Mouse (Mus musculus): Measurements from ENCODE around the gene Desi1. TPM values are rescaled to one million over a fixed set of nuclear protein-coding genes. Genes with fewer than 3 reads are reported as not detected.
A peak's percentile ranks its signal among the peaks of the same experiment; 100 is the strongest.

Desi1 gene
- polyA plus RNA-seq, 1 experiment from 2014 or later: 18.6 TPM

- H3K27ac ChIP-seq (ENCODE audit: low read length): no peak overlapping the region
- no peak for ATAC-seq (ENCODE audit: insufficient read depth, low FRiP score)
- H3K4me2 ChIP-seq (ENCODE audit: low read depth, low read length): no peak overlapping the region
- H3K9me3 ChIP-seq (replicated peaks; ENCODE audit: control insufficient read depth, low read length): no peaks in the 10 kb centered on the region
- WGBS: 29% methylated on average over 1 of the region's 1 CpGs
- no peak overlapping the region for H3K9ac ChIP-seq (ENCODE audit: low read length)
- H3K4me3 ChIP-seq (replicated peaks; ENCODE audit: low read length): no peak overlapping the region
- H3K36me3 ChIP-seq (ENCODE audit: control insufficient read depth, insufficient read depth, low read length): no peaks in the 10 kb centered on the region
- H3K4me1 ChIP-seq (ENCODE audit: control insufficient read depth, insufficient read depth, low read length): no peaks in the 10 kb centered on the region
- no peaks in the 10 kb centered on the region for H3K27me3 ChIP-seq (ENCODE audit: control insufficient read depth, insufficient read depth, low read length)
Measured at GRCm38 (mm10) chr15:81964262-81964661, 69.4 kb downstream of the Desi1 start.

- no peak for ATAC-seq (ENCODE audit: insufficient read depth, low FRiP score)
- Histone ChIP-seq H3K4me2 (ENCODE audit: low read depth, low read length) (peak overlapping the region; percentile 100), H3K4me1 (ENCODE audit: control insufficient read depth, insufficient read depth, low read length) (no peaks in the 10 kb centered on the region), H3K9ac (ENCODE audit: low read length) (peak overlapping the region; percentile 43; the same call in 1 of the 2 replicates), H3K27ac (ENCODE audit: low read length) (no peak overlapping the region), H3K36me3 (ENCODE audit: control insufficient read depth, insufficient read depth, low read length) (no peaks in the 10 kb centered on the region), H3K4me3 (replicated peaks; ENCODE audit: low read length) (peak overlapping the region; percentile 76), H3K27me3 (ENCODE audit: control insufficient read depth, insufficient read depth, low read length) (no peaks in the 10 kb centered on the region), H3K9me3 (replicated peaks; ENCODE audit: control insufficient read depth, low read length) (no peaks in the 10 kb centered on the region)
- WGBS: under 1% methylated on average over 8 of the region's 8 CpGs
Measured at GRCm38 (mm10) chr15:81961078-81961451, 72.6 kb downstream of the Desi1 start.

- under 1% methylated on average over 76 of the region's 77 CpGs for WGBS
- no peaks in the 10 kb centered on the region for H3K27me3 ChIP-seq (ENCODE audit: control insufficient read depth, insufficient read depth, low read length)
- H3K4me1 ChIP-seq (ENCODE audit: control insufficient read depth, insufficient read depth, low read length): no peaks in the 10 kb centered on the region
Measured at GRCm38 (mm10) chr15:81960171-81961077, 73.2 kb downstream of the Desi1 start, which contains the start of gene Pmm1. TSS of gene Pmm1 (minus strand) at chr15:81960930.

GRCm38 (mm10) chr15:81958906-81959305 is 74.8 kb downstream of the Desi1 start:
- ATAC-seq (ENCODE audit: insufficient read depth, low FRiP score): no peak
- Histone ChIP-seq H3K36me3 (ENCODE audit: control insufficient read depth, insufficient read depth, low read length) (0 out of 2 replicates have a peak, but pooled peaks cover 4% of the 10 kb centered on the region), H3K9me3 (replicated peaks; ENCODE audit: control insufficient read depth, low read length) (no peaks in the 10 kb centered on the region), H3K9ac (ENCODE audit: low read length) (0 out of 2 replicates have a peak overlapping the region, but pooled peaks have one; percentile 0), H3K4me1 (ENCODE audit: control insufficient read depth, insufficient read depth, low read length) (no peaks in the 10 kb centered on the region), H3K4me3 (replicated peaks; ENCODE audit: low read length) (no peak overlapping the region), H3K4me2 (ENCODE audit: low read depth, low read length) (no peak overlapping the region), H3K27me3 (ENCODE audit: control insufficient read depth, insufficient read depth, low read length) (no peaks in the 10 kb centered on the region), H3K27ac (ENCODE audit: low read length) (no peak overlapping the region)
- WGBS: 86% methylated on average over 3 of the region's 3 CpGs

More at GRCm38 (mm10) chr15:81960171-81961077, 73.2 kb downstream of the Desi1 start, which contains the start of gene Pmm1:
- H3K36me3 ChIP-seq (ENCODE audit: control insufficient read depth, insufficient read depth, low read length): no peaks in the 10 kb centered on the region
- ATAC-seq (ENCODE audit: insufficient read depth, low FRiP score): peak; percentile 98
- peak within 1 kb of the TSS; percentile 100 for H3K4me2 ChIP-seq (ENCODE audit: low read depth, low read length)
- H3K9ac ChIP-seq (ENCODE audit: low read length): peak within 1 kb of the TSS; percentile 83
- H3K9me3 ChIP-seq (replicated peaks; ENCODE audit: control insufficient read depth, low read length): no peaks in the 10 kb centered on the region
- H3K27ac ChIP-seq (ENCODE audit: low read length): peak within 1 kb of the TSS; percentile 87
- peak within 1 kb of the TSS; percentile 76 for H3K4me3 ChIP-seq (replicated peaks; ENCODE audit: low read length)

GRCm38 (mm10) chr15:81957598-81957997 is 76.1 kb downstream of the Desi1 start:
- Histone ChIP-seq H3K9ac (ENCODE audit: low read length) (no peak overlapping the region), H3K4me1 (ENCODE audit: control insufficient read depth, insufficient read depth, low read length) (no peaks in the 10 kb centered on the region), H3K4me2 (ENCODE audit: low read depth, low read length) (no peak overlapping the region), H3K9me3 (replicated peaks; ENCODE audit: control insufficient read depth, low read length) (no peaks in the 10 kb centered on the region), H3K36me3 (ENCODE audit: control insufficient read depth, insufficient read depth, low read length) (0 out of 2 replicates have a peak, but pooled peaks cover 4% of the 10 kb centered on the region), H3K27ac (ENCODE audit: low read length) (no peak overlapping the region), H3K27me3 (ENCODE audit: control insufficient read depth, insufficient read depth, low read length) (no peaks in the 10 kb centered on the region), H3K4me3 (replicated peaks; ENCODE audit: low read length) (no peak overlapping the region)
- no peak for ATAC-seq (ENCODE audit: insufficient read depth, low FRiP score)
- 80% methylated on average over 11 of the region's 11 CpGs for WGBS

GRCm38 (mm10) chr15:81956457-81956856 is 77.2 kb downstream of the Desi1 start:
- ATAC-seq (ENCODE audit: insufficient read depth, low FRiP score): no peak

GRCm38 (mm10) chr15:81955414-81955813 is 78.2 kb downstream of the Desi1 start:
- Histone ChIP-seq H3K27ac (ENCODE audit: low read length) (no peak overlapping the region), H3K4me1 (ENCODE audit: control insufficient read depth, insufficient read depth, low read length) (no peaks in the 10 kb centered on the region), H3K36me3 (ENCODE audit: control insufficient read depth, insufficient read depth, low read length) (0 out of 2 replicates have a peak, but pooled peaks cover 4% of the 10 kb centered on the region), H3K27me3 (ENCODE audit: control insufficient read depth, insufficient read depth, low read length) (no peaks in the 10 kb centered on the region), H3K4me2 (ENCODE audit: low read depth, low read length) (no peak overlapping the region), H3K9ac (ENCODE audit: low read length) (no peak overlapping the region), H3K9me3 (replicated peaks; ENCODE audit: control insufficient read depth, low read length) (no peaks in the 10 kb centered on the region), H3K4me3 (replicated peaks; ENCODE audit: low read length) (no peak overlapping the region)
- no peak for ATAC-seq (ENCODE audit: insufficient read depth, low FRiP score)
- 94% methylated on average over 15 of the region's 15 CpGs for WGBS

More at GRCm38 (mm10) chr15:81956457-81956856, 77.2 kb downstream of the Desi1 start:
- H3K4me1 ChIP-seq (ENCODE audit: control insufficient read depth, insufficient read depth, low read length): no peaks in the 10 kb centered on the region
- H3K27ac ChIP-seq (ENCODE audit: low read length): no peak overlapping the region
- 0 out of 2 replicates have a peak, but pooled peaks cover 4% of the 10 kb centered on the region for H3K36me3 ChIP-seq (ENCODE audit: control insufficient read depth, insufficient read depth, low read length)
- WGBS: 65% methylated on average over 8 of the region's 8 CpGs
- H3K27me3 ChIP-seq (ENCODE audit: control insufficient read depth, insufficient read depth, low read length): no peaks in the 10 kb centered on the region
- H3K4me3 ChIP-seq (replicated peaks; ENCODE audit: low read length): no peak overlapping the region
- H3K9me3 ChIP-seq (replicated peaks; ENCODE audit: control insufficient read depth, low read length): no peaks in the 10 kb centered on the region
- no peak overlapping the region for H3K9ac ChIP-seq (ENCODE audit: low read length)
- H3K4me2 ChIP-seq (ENCODE audit: low read depth, low read length): no peak overlapping the region

- Histone ChIP-seq H3K27ac (ENCODE audit: low read length) (no peak overlapping the region), H3K27me3 (ENCODE audit: control insufficient read depth, insufficient read depth, low read length) (no peaks in the 10 kb centered on the region), H3K36me3 (ENCODE audit: control insufficient read depth, insufficient read depth, low read length) (0 out of 2 replicates have a peak, but pooled peaks cover 4% of the 10 kb centered on the region), H3K9me3 (replicated peaks; ENCODE audit: control insufficient read depth, low read length) (no peaks in the 10 kb centered on the region), H3K9ac (ENCODE audit: low read length) (no peak overlapping the region), H3K4me1 (ENCODE audit: control insufficient read depth, insufficient read depth, low read length) (no peaks in the 10 kb centered on the region), H3K4me2 (ENCODE audit: low read depth, low read length) (no peak overlapping the region), H3K4me3 (replicated peaks; ENCODE audit: low read length) (no peak overlapping the region)
- WGBS: 91% methylated on average over 6 of the region's 6 CpGs
- ATAC-seq (ENCODE audit: insufficient read depth, low FRiP score): no peak
Measured at GRCm38 (mm10) chr15:81954716-81955115, 78.9 kb downstream of the Desi1 start.

GRCm38 (mm10) chr15:81954151-81954583 is 79.5 kb downstream of the Desi1 start:
- Histone ChIP-seq H3K36me3 (ENCODE audit: control insufficient read depth, insufficient read depth, low read length) (0 out of 2 replicates have a peak, but pooled peaks cover 4% of the 10 kb centered on the region), H3K27ac (ENCODE audit: low read length) (no peak overlapping the region), H3K4me3 (replicated peaks; ENCODE audit: low read length) (no peak overlapping the region), H3K27me3 (ENCODE audit: control insufficient read depth, insufficient read depth, low read length) (no peaks in the 10 kb centered on the region), H3K4me2 (ENCODE audit: low read depth, low read length) (no peak overlapping the region), H3K4me1 (ENCODE audit: control insufficient read depth, insufficient read depth, low read length) (no peaks in the 10 kb centered on the region), H3K9me3 (replicated peaks; ENCODE audit: control insufficient read depth, low read length) (no peaks in the 10 kb centered on the region), H3K9ac (ENCODE audit: low read length) (no peak overlapping the region)
- WGBS: 92% methylated on average over 9 of the region's 9 CpGs
- ATAC-seq (ENCODE audit: insufficient read depth, low FRiP score): no peak

Data from stomach, embryonic 16.5 days (tissue).